Mouse (Mus musculus): ENCODE data around the gene Olfr1360.
A peak's percentile ranks its signal among the peaks of the same experiment; 100 is the strongest.
"Not testable (repeated sequence)": the region's sequence is repeated elsewhere in the genome, so short reads cannot be mapped to it uniquely, and the experiment has no call there.

Olfr1360 gene

DNA sequence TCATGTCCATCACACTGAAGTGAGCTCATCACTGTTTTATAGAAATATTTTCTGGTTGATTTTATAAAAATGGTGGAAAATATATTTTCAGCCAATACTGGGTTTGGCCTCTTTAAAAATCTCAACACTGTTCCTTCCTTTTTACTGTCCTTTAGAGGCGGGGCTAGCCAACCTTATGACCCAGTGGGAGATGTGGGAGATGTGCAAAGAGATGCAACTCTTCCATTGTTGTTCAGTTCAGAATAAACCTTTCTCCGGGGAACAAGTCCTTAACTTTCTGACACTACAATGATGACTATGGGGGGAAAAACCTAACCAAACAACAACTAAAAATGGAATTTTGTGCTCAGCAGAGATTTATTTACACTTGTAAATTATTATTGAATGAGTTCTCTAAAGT is at the start of gene Olfr1360:
Gene Olfr1360 (minus strand): TSS at position 101 of the 400 bp plus-strand sequence.
- DNase-seq (ENCODE audit: low spot score in 2 of 2), result no peak

DNA sequence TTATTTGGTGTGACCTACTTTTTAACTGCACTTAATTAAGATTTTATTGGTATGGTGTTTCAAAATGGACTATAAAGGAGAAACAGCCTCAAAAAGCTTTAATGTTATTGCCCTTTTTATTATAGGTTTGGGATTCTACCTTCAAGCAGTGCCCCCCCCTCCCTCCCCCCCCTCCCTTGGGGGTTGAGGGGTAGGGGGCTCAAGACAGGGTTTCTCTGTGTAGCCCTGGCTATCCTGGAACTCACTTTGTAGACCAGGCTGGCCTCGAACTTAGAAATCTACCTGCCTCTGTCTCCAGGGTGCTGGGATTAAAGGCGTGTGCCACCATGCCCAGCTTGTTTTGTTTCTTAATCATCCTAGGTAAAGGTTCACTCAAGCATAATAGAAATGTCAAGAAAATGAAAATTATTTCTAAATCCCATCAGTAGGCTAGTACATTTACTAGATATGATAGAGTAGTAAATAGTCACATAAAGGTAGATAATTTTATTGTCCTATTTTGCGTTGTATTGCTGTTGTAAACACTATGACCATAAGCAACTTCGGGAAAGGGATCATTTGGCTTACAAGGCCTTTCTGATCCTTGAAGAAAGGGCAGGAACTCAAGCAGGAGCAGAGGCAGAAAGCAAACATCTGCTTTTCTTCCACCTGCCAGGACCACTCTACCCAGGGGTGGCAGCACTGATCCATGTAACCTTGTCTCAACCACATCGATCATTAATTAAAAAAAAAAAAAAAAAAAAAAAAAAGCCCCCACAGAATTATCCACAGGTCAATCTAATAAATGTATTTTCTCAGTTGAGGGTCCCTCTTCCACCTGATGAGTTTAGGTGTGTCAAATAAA is 46.0 kb upstream of the Olfr1360 start:
- no peak for DNase-seq (ENCODE audit: low spot score in 2 of 2)

DNA sequence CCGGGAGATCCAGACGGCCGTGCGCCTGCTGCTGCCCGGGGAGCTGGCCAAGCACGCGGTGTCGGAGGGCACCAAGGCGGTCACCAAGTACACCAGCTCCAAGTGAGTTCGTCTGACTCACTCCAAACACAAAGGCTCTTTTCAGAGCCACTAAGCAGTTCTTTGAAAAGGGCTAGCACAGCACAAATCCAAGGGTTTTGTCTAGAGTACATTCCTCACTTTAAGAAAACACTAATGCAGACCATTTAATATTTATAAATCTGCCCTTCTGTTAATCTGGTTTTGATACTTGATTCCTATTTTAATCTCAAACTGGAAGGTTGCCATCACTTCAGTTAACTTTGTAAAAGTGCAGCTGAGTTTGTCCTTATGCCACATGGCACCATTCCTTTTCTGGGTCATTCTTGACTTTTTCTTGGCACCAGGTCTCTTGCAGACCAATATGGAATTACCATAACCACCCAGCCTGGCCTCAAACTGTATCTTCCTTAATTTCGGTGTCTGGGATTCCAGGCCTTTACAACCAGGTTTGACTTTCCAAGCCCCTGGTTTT is 45.2 kb upstream of the Olfr1360 start:
- DNase-seq (ENCODE audit: low spot score in 2 of 2), result no peak

DNA sequence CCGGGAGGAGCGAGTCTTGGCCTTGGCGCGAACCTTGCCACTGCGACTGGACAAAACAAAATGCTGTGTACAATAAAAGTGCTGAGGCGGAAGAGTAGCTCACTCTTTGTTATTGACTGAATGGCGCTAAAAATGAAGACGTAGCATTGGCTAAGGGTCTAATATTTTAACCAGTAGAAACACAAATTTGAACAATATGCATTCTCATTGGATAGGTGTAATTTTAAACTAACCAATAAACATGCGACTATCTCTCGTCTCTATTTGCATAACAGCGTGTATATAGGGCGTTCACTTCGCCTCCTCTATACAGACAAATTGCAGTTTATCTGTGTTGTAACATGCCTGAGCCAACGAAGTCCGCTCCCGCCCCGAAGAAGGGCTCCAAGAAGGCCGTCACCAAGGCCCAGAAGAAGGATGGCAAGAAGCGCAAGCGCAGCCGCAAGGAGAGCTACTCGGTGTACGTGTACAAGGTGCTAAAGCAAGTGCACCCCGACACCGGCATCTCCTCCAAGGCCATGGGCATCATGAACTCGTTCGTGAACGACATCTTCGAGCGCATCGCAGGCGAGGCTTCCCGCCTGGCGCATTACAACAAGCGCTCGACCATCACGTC is 44.7 kb upstream of the Olfr1360 start, which contains the start of gene Hist1h2bm:
Gene Hist1h2bm (plus strand): TSS at position 288 of the 616 bp plus-strand sequence.
- peak; percentile 69 to 89 for DNase-seq (ENCODE audit: low spot score in 2 of 2)

DNA sequence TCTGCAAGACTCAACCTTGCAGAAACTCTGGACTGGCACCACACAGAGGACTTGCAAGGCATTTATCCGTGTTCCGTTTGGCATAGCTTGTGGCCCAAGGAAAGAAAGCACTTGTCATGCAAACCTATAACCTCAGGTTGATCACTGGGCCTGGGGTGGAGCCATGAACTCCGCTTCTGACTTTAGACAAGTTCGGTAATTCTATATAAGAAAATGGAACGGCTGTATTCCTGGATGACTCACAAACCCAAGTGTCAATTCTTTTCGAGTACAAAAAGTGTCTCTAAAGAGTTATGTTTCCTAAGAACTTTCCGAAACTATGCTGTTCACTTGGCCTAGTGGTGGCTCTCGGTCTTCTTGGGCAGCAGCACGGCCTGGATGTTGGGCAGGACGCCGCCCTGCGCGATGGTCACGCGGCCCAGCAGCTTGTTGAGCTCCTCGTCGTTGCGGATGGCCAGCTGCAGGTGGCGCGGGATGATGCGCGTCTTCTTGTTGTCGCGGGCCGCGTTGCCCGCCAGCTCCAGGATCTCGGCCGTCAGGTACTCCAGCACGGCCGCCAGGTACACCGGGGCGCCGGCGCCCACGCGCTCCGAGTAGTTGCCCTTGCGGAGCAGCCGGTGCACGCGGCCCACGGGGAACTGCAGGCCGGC is 44.0 kb upstream of the Olfr1360 start:
- not testable (repeated sequence) for DNase-seq (ENCODE audit: low spot score in 2 of 2)

DNA sequence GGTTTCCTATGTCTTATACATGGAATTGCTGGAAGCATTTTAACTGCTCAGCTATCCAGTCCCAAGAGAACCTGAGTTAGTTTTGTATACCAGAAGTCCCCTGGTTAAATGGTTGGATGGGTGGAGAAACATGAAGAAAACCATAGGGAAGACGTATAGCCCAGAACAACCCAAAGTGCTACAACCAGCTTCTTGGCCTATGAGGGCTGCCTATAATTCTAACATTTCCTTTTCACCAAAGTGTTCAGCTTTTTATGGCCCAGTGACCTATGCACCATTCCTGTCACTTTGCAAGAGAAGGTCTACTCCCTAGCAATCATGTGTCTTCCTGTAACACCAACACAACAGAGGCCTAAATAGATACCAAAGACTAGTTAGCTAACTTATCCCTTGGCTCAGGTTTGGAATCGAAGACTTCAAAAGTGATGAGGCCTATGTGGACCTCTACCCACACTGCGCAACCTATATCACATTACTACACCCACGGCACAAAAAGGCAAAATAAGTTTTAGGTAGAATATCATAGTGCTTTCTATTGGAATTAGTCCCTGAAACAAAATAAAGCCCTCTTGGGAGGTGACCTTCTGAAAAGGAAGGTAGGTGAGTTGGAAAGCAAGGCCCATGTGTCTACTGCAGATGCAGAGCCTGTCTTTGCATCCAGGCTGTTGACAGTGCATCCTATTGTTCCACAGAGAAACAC is 41.3 kb upstream of the Olfr1360 start:
- DNase-seq (ENCODE audit: low spot score in 2 of 2), result no peak

DNA sequence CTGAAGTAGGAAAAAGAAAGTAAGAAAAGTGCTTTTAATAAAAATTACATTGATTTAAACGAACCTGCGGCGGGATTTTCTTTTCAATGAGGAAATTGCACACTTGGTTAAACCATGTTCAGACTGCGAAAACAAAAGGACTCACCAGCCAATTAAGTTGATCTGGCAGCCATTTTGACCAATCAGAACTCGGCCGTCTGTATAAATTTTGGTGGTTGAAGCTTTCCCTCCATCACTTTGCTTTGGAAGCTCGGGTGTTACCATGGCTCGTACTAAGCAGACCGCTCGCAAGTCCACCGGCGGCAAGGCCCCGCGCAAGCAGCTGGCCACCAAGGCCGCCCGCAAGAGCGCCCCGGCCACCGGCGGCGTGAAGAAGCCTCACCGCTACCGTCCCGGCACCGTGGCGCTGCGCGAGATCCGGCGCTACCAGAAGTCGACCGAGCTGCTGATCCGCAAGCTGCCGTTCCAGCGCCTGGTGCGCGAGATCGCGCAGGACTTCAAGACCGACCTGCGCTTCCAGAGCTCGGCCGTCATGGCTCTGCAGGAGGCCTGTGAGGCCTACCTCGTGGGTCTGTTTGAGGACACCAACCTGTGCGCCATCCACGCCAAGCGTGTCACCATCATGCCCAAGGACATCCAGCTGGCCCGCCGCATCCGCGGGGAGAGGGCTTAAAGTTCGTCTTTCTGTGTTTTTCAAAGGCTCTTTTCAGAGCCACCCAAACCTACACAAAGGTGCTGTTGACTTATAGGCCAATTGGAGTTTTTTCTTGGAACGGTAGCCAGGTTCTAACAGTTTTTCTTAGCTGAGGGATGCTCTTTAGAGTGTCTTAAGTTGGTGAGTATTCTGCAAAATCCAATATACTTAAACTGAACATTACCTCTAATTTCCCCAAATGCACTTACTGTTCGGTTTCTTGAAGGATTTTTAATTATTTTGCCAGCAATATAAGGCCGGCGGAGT is 40.5 kb upstream of the Olfr1360 start, which contains the start of gene Hist1h3h:
Gene Hist1h3h (plus strand): TSS at position 263 of the 961 bp plus-strand sequence.
- DNase-seq (ENCODE audit: low spot score in 2 of 2), result peak; percentile 79 to 89

DNA sequence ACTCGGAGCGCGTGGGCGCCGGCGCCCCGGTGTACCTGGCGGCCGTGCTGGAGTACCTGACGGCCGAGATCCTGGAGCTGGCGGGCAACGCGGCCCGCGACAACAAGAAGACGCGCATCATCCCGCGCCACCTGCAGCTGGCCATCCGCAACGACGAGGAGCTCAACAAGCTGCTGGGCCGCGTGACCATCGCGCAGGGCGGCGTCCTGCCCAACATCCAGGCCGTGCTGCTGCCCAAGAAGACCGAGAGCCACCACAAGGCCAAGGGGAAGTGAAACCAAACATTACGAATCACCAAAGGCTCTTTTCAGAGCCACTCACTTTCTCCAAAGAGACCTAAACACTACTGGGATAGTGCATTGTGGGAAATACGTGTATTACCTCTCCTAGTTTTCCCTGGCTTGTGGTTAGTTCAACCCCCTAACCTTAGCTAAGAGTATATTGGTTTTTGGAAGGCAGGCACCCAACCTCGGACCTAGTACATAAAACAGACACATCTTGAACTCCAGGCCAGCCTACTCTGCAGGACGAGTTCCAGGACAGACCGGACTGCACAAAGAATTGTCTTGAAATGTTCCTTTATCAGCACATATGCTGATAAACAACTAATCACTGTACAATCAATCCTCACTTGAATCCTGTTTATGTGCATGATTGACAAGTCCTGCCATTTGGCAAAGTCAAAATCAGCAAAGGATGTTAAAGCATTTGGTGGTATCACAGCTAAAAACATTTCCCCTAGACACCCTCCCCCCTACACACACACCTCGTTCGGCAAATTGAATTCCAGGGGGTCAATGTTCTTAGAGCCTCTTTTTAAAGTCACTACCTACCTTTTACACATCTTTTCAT is 39.6 kb upstream of the Olfr1360 start:
- DNase-seq (ENCODE audit: low spot score in 2 of 2), result peak; percentile 19 to 41

DNA sequence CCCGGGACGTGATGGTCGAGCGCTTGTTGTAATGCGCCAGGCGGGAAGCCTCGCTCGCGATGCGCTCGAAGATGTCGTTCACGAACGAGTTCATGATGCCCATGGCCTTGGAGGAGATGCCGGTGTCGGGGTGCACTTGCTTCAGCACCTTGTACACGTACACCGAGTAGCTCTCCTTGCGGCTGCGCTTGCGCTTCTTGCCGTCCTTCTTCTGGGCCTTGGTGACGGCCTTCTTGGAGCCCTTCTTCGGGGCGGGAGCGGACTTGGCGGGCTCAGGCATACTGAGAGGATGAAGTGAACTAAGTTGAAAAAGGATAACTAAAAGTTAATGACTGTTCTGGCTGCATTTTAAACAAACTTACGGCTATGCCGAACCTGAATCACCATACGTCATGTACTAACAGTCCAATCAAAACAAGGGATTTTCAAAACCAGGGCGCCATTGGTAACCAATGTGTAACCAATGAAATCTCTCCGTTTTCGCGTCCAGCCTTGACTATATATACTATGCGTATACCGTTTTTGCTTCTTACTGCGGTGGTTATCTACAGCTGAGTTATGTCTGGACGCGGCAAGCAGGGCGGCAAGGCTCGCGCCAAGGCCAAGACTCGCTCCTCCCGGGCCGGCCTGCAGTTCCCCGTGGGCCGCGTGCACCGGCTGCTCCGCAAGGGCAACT is 38.8 kb upstream of the Olfr1360 start, which contains the start of the genes Hist1h2bl and Hist1h2ai:
Gene Hist1h2bl (minus strand): TSS at position 280 of the 676 bp plus-strand sequence.
Gene Hist1h2ai (plus strand): TSS at position 559 of the 676 bp plus-strand sequence.
- DNase-seq (ENCODE audit: low spot score in 2 of 2), result peak; percentile 82 to 91

DNA sequence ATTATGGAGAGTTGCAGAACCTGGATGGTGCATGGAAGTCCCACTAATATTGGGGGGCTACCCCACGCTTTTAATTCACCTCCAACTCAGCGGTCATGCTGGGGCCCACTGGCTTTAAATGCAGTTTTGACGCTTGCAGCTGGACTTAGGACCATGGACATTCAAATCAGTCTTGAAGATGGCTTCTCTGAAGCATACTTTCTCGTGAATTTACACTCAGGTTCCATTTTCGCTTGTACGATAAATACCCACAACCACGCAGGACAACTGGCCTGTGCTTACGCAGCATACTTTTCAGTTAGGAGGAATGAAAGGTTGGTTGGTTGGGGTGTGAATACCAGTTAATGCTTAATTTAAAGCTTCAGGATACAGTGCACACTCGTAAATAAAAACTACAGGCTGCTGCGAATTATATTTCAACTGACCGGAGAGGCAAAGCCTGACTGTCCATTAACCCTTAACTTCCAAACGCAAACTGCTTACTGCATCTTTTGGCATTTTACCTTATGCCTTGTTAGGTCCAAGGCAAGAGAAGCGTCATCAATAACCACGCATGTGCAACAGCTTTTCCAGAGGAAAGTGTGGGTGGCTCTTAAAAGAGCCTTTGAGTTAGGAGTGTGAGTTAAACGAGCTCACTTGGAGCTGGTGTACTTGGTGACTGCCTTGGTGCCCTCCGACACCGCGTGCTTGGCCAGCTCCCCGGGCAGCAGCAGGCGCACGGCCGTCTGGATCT is 38.1 kb upstream of the Olfr1360 start:
- no peak for DNase-seq (ENCODE audit: low spot score in 2 of 2)

DNA sequence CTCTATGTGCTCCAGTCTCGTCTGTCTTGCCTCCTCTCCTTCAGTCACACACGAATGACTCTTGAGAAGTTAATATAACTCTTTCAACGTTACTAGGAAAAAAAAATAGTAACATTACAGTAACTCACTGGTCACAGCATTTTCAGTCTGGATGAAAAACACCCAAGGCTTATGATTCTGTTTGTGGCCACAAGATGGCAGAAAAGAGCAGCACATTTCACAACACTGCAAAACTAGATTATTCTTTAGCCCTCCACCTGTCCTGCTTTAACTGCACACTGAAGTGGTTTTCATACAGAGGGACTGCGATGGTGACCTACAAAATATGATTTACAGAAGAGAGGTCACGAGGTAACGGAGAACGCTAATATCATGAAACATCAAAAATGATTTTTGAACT is 37.5 kb upstream of the Olfr1360 start:
- DNase-seq (ENCODE audit: low spot score in 2 of 2), result peak; percentile 23 to 65

DNA sequence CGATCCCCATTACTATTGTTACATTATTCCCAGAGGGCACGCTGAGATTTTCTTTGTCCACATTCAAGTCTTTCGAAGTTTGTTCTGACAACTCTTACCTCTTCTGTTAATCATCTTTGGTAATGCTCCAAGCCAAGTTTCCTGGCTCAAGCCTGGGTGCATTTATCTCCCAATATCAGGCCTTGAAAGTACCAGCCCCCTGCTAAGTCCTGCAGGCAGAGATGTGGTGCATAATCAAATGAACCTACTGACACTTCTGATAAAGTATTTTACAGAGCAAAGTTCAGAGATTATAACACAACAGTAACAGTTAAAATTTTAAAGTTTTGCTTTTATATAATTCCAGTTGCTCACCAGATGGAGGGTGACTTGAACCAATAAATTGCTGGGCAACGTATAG is 34.5 kb upstream of the Olfr1360 start:
- no peak for DNase-seq (ENCODE audit: low spot score in 2 of 2)

DNA sequence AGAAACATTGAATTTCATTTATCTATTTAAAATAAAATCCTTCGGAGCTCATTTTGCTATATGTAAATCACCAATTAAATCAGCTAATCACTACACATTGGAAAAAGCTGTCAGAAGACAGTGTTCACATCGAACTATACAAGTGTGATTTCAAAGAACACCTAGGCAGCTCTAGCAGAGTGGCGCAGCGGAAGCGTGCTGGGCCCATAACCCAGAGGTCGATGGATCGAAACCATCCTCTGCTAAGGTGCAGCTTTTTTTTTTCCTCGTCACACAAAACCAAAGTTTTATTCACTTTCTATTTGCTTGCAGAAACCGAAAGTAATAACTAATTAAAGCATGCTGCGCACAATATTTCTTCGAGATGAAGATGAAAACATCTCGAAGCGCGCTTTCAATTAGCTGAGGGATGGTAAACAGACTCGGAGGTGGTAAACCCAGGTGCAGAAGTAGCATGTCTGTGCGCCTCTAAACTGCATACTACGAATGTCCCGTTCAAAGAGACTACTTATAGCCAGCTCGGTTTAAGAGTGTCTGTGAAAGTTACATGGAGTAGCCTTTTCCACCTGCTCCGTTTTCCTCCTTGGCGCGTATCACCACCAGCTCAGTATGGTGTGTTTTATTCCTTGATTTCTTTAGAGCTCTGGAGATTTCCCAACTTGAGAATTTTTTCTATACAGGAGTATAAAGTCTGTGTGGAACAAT is 33.8 kb upstream of the Olfr1360 start:
- peak; percentile 56 to 83 for DNase-seq (ENCODE audit: low spot score in 2 of 2)

DNA sequence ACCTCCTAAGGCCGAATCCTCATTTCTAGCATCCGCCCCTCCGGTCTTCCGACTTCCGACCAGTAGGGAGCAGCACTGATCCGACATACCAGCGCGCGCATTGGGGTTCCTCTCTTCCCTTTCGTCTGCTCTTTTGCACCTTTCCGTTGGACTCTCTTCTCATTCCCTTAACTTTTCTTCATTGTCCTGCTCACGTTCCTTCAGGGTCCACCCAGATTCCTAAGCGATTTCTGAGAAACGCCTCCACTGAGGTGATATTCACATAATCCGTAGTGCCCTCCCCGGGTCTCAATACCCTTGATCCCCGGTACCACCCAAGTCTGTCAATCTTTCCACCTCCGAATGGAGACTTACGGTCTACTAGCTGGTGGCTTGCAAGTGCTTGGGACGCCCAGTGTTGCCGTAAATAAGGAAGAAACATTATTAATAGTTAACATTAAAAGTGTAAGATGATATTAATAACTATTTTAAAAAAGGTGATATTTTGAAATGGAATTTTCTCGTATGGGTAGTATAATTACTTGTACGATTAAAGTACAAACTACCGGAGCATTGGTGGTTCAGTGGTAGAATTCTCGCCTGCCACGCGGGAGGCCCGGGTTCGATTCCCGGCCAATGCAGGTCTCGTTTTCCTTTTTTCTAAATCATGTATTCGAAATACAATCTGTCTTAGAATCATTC is 33.0 kb upstream of the Olfr1360 start:
- DNase-seq (ENCODE audit: low spot score in 2 of 2), result peak; percentile 76 to 88

DNA sequence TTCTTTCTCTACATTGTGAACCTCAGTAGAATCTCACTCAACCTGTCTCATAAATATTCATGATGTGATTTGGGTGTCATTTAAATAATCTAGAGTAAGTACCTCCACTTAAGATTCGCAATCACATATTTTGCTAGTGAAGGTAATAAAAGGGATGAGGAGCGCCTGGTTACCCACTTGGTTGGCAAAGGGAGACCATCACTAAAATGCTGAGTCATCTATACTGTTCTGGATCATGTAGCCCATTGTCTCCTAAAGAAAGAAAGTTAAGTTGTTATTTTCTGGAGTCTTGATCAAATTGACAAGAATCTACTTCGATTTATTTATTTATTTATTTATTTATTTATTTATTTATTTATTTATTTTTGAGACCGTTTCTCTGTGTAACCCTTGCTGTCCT is 29.5 kb upstream of the Olfr1360 start:
- no peak for DNase-seq (ENCODE audit: low spot score in 2 of 2)

DNA sequence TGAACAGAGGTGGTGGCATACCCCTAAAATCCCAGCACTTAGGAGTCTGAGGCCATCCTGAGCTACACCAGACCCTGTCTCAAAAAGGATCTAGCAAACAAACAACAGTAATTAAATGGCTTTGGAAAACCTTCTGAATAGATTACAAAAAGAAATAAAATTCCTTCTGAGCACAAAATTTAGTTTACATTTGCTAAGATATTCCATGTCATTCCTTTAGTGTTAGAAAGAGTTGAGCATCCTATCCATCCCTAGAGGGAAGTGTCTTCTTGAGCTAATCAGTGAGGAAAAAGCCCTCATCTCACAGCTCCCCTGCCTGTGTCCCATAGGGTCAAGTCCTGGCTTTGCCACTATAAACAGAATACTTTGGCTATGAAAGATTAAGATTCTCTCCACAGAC is 20.6 kb upstream of the Olfr1360 start, which contains the start of gene Olfr1359:
Gene Olfr1359 (plus strand): TSS at position 301 of the 400 bp plus-strand sequence.
- no peak for DNase-seq (ENCODE audit: low spot score in 2 of 2)

DNA sequence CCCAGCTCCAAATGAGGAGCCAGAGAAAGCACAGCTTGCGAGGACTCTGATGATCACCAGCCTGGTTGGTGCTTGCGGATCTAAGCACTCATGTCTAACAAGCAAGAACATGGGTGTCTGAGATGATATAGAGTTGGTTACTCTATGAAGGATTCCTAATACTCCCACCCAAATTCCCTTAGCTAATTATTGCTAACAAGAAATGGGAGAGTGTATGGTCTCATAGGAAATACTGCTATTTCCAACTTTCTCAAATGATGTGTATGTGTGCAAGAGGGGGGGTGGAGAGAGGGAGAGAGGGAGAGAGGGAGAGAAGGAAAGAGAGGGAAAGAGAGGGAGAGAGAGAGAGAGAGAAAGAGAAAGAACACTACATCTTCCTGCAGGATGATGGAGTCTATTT is 13.9 kb downstream of the Olfr1360 start, which contains the start of gene Olfr1361:
Gene Olfr1361 (minus strand): TSS at position 101 of the 400 bp plus-strand sequence.
- DNase-seq (ENCODE audit: low spot score in 2 of 2), result no peak

All from heart, adult 9 months (tissue).